Mouse (Mus musculus): ENCODE data around the gene Chd2. TPM values are rescaled to one million over a fixed set of nuclear protein-coding genes. Genes with fewer than 3 reads are reported as not detected.

Gene Chd2
- polyA plus RNA-seq, 1 experiment from 2014 or later = 70.9 TPM

DNA sequence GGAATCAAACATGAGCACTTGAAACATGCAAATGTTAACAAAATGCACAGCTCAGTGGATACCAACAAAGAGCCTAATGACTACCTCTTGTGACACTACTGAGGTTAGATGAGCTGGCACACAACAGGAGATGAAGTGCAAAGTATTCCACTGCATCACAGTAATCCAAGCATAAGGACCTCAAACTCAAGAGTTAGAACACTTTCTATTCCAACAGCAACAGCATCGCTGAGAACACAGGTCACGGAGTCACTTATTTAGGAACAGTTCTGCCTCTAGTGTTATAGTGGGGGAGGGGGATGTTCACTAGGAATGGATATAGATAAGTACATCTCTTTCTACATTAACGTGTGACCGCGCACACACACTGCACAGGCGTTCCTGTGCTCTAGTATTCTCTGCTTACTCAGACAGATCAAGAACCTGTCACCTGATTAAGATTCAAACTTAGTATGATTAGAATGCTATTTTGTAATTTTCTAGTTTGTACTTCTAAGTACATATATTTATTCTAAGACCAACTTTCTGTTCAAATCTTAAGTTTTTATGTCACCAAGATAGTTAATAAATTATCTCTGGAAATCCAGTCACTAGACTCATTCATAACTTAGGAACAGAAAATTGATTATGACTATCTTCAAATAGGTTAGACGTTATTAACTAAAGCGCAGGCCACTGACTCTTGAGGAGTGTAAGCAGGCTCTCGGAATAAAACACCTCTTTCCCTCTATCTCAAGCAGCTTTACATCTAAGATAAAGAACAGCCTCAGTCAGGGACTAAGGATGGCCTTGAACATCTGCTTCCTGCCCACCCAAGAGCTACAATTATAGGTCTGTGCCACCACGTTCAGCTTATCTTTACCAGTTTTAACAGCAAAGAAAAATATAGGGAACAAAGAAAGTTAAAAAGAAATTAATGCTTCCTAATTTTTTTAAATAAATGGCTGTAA, 5.2 kb upstream of the Chd2 start:
- Histone ChIP-seq H3K9ac (ENCODE audit: low read depth, low read length) (no peak overlapping the region), H3K9me3 (ENCODE audit: control insufficient read depth, low read length) (no peaks in the 10 kb centered on the region), H3K4me2 (replicated peaks; ENCODE audit: low read depth, low read length) (no peak overlapping the region), H3K4me3 (ENCODE audit: low read length) (no peak overlapping the region), H3K27ac (ENCODE audit: low read depth, low read length) (no peak overlapping the region), H3K27me3 (ENCODE audit: control insufficient read depth, insufficient read depth, low read length) (no peaks in the 10 kb centered on the region), H3K36me3 (ENCODE audit: control insufficient read depth, insufficient read depth, low read length) (peaks cover 45% of the 10 kb centered on the region), H3K4me1 (ENCODE audit: control insufficient read depth, insufficient read depth, low read length) (no peaks in the 10 kb centered on the region)
- WGBS = 81% methylated on average over 10 of the region's 10 CpGs
- no peak for ATAC-seq (ENCODE audit: low FRiP score, low TSS enrichment)

GRCm38 (mm10) chr7:73545004-73545403, 3.4 kb upstream of the Chd2 start:
- H3K27me3 ChIP-seq (ENCODE audit: control insufficient read depth, insufficient read depth, low read length) = no peaks in the 10 kb centered on the region
- H3K27ac ChIP-seq (ENCODE audit: low read depth, low read length) = no peak overlapping the region
- no peak overlapping the region for H3K9ac ChIP-seq (ENCODE audit: low read depth, low read length)
- H3K36me3 ChIP-seq (ENCODE audit: control insufficient read depth, insufficient read depth, low read length) = peaks cover 33% of the 10 kb centered on the region
- no peaks in the 10 kb centered on the region for H3K4me1 ChIP-seq (ENCODE audit: control insufficient read depth, insufficient read depth, low read length)
- H3K9me3 ChIP-seq (ENCODE audit: control insufficient read depth, low read length) = no peaks in the 10 kb centered on the region
- no peak overlapping the region for H3K4me2 ChIP-seq (replicated peaks; ENCODE audit: low read depth, low read length)
- no peak for ATAC-seq (ENCODE audit: low FRiP score, low TSS enrichment)
- H3K4me3 ChIP-seq (ENCODE audit: low read length) = no peak overlapping the region
- 97% methylated on average over 4 of the region's 4 CpGs for WGBS

DNA sequence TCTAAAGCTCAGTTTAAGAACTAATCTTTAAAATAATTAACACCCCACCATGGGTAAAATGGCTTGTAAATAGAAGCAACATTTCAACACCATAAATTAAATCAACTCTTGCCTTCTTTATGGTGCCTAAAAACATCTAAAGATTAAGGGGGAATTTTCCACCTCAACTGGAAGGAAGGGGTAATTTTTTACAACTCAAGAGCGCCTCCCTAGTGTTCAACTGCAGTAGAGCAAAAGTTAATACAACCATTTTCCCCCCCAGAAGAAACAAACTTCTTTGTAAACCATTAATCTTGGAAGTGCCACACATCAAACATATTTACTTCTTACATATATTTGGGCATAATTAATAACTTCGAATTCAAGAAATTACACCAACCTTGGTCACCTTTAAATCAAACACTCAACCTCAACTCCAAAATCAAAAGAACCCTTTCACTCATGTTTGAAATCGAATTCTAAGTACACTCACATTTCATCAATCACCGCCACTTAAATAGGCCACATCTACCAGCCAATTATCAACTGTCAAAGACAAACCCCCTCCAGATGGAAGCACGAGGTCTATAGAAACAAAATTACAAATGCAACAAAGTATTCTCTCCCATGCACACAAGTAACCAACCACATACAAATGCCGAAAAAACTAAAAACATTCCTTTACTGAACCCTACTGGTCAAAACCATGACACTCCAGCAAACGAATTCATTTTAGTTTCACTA, 662 bp upstream of the Chd2 start:
- Histone ChIP-seq H3K4me3 (ENCODE audit: low read length) (peak overlapping the region; percentile 80), H3K27me3 (ENCODE audit: control insufficient read depth, insufficient read depth, low read length) (no peaks in the 10 kb centered on the region), H3K27ac (ENCODE audit: low read depth, low read length) (peak overlapping the region; percentile 100; the same call in 1 of the 2 replicates), H3K4me1 (ENCODE audit: control insufficient read depth, insufficient read depth, low read length) (no peaks in the 10 kb centered on the region), H3K9me3 (ENCODE audit: control insufficient read depth, low read length) (no peaks in the 10 kb centered on the region), H3K9ac (ENCODE audit: low read depth, low read length) (no peak overlapping the region), H3K4me2 (replicated peaks; ENCODE audit: low read depth, low read length) (peak overlapping the region; percentile 48; the same call in 1 of the 2 replicates), H3K36me3 (ENCODE audit: control insufficient read depth, insufficient read depth, low read length) (peaks cover 14% of the 10 kb centered on the region)
- ATAC-seq (ENCODE audit: low FRiP score, low TSS enrichment) = no peak
- whole genome bisulfite sequencing = 80% methylated on average over 7 of the region's 7 CpGs

DNA sequence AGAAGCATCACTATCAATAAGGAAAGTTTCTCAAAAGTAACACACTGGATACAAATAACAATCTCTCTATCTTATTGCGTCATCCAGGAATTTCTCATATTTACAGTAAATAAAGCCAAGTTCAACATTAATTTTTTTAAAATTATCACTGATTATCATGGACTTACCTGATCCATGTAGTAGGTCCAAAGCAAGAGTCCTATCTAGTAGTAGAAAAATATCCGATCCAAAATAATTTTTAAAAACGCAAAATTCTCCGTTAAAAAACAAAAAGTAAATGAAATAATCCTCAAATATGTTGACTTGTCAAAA, 595 bp downstream of the Chd2 start:
- H3K9ac ChIP-seq (ENCODE audit: low read depth, low read length) = peak overlapping the region; percentile 95
- no peaks in the 10 kb centered on the region for H3K9me3 ChIP-seq (ENCODE audit: control insufficient read depth, low read length)
- ATAC-seq (ENCODE audit: low FRiP score, low TSS enrichment) = no peak
- H3K4me2 ChIP-seq (replicated peaks; ENCODE audit: low read depth, low read length) = peak overlapping the region; percentile 48
- H3K27ac ChIP-seq (ENCODE audit: low read depth, low read length) = peak overlapping the region; percentile 100
- peaks cover 9% of the 10 kb centered on the region; the same call in 1 of the 2 replicates for H3K4me1 ChIP-seq (ENCODE audit: control insufficient read depth, insufficient read depth, low read length)
- H3K27me3 ChIP-seq (ENCODE audit: control insufficient read depth, insufficient read depth, low read length) = no peaks in the 10 kb centered on the region
- peaks cover 14% of the 10 kb centered on the region for H3K36me3 ChIP-seq (ENCODE audit: control insufficient read depth, insufficient read depth, low read length)
- WGBS = under 1% methylated on average over 4 of the region's 4 CpGs
- H3K4me3 ChIP-seq (ENCODE audit: low read length) = peak overlapping the region; percentile 80

GRCm38 (mm10) chr7:73540202-73541078, 1.2 kb downstream of the Chd2 start:
- Histone ChIP-seq H3K9me3 (ENCODE audit: control insufficient read depth, low read length) (no peaks in the 10 kb centered on the region), H3K27ac (ENCODE audit: low read depth, low read length) (peak overlapping the region; percentile 87), H3K9ac (ENCODE audit: low read depth, low read length) (peak overlapping the region; percentile 95), H3K4me2 (replicated peaks; ENCODE audit: low read depth, low read length) (peak overlapping the region; percentile 48), H3K27me3 (ENCODE audit: control insufficient read depth, insufficient read depth, low read length) (no peaks in the 10 kb centered on the region), H3K36me3 (ENCODE audit: control insufficient read depth, insufficient read depth, low read length) (peaks cover 19% of the 10 kb centered on the region), H3K4me1 (ENCODE audit: control insufficient read depth, insufficient read depth, low read length) (peaks cover 13% of the 10 kb centered on the region; the same call in 1 of the 2 replicates), H3K4me3 (ENCODE audit: low read length) (peak overlapping the region; percentile 80)
- under 1% methylated on average over 12 of the region's 12 CpGs for whole genome bisulfite sequencing
- ATAC-seq (ENCODE audit: low FRiP score, low TSS enrichment) = no peak

DNA sequence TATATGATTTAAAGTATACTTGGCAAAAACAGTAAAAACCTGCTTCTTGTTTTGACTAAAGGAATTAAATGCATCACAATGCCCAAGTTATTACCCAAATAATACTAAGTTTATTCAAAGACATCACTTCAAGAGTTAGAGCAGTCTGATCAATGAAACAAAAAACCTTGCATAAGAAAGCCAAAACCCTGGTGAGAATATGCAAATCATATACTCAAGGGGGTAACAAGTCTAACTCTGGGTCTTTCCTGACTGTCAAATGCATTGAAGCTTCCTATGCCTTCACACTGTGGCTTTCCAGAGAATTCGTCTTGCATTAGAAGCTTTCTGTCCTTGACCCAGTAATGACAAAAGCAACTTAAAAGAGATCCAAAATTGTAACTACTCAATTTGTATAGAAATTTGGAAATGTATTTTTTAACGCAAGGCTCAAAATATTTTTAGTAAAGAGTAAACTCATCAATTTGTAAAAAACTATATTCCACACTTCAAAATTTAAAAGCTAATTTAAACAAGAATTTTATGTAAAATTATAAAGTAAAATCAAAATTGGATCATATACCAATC, 2.4 kb downstream of the Chd2 start:
- no peak for ATAC-seq (ENCODE audit: low FRiP score, low TSS enrichment)
- Histone ChIP-seq H3K4me2 (replicated peaks; ENCODE audit: low read depth, low read length) (peak overlapping the region; percentile 56), H3K4me3 (ENCODE audit: low read length) (peak overlapping the region; percentile 45), H3K9me3 (ENCODE audit: control insufficient read depth, low read length) (no peaks in the 10 kb centered on the region), H3K27me3 (ENCODE audit: control insufficient read depth, insufficient read depth, low read length) (no peaks in the 10 kb centered on the region), H3K27ac (ENCODE audit: low read depth, low read length) (peak overlapping the region; percentile 63; the same call in 1 of the 2 replicates), H3K9ac (ENCODE audit: low read depth, low read length) (peak overlapping the region; percentile 78), H3K36me3 (ENCODE audit: control insufficient read depth, insufficient read depth, low read length) (peaks cover 20% of the 10 kb centered on the region; the same call in 1 of the 2 replicates), H3K4me1 (ENCODE audit: control insufficient read depth, insufficient read depth, low read length) (peaks cover 16% of the 10 kb centered on the region)
- 30% methylated on average over 2 of the region's 2 CpGs for WGBS

GRCm38 (mm10) chr7:73538424-73539079, 3.1 kb downstream of the Chd2 start:
- H3K9me3 ChIP-seq (ENCODE audit: control insufficient read depth, low read length) = no peaks in the 10 kb centered on the region
- H3K4me1 ChIP-seq (ENCODE audit: control insufficient read depth, insufficient read depth, low read length) = peaks cover 22% of the 10 kb centered on the region
- WGBS = 11% methylated on average over 4 of the region's 4 CpGs
- H3K9ac ChIP-seq (ENCODE audit: low read depth, low read length) = peak overlapping the region; percentile 78
- peak overlapping the region; percentile 56 for H3K4me2 ChIP-seq (replicated peaks; ENCODE audit: low read depth, low read length)
- no peak for ATAC-seq (ENCODE audit: low FRiP score, low TSS enrichment)
- H3K36me3 ChIP-seq (ENCODE audit: control insufficient read depth, insufficient read depth, low read length) = peaks cover 17% of the 10 kb centered on the region; the same call in 1 of the 2 replicates
- peak overlapping the region; percentile 97 for H3K27ac ChIP-seq (ENCODE audit: low read depth, low read length)
- peak overlapping the region; percentile 45 for H3K4me3 ChIP-seq (ENCODE audit: low read length)
- no peaks in the 10 kb centered on the region for H3K27me3 ChIP-seq (ENCODE audit: control insufficient read depth, insufficient read depth, low read length)
